Mouse (Mus musculus) lung, postnatal 36 days (tissue): Measurements from ENCODE around the gene Zp2.

ENCODE experiments used
- DNase-seq: peaks from one replicate; pipeline ENCODE4 v3.0.0; 2022; ENCODE audit warnings: mixed read lengths

Zp2 gene

DNA sequence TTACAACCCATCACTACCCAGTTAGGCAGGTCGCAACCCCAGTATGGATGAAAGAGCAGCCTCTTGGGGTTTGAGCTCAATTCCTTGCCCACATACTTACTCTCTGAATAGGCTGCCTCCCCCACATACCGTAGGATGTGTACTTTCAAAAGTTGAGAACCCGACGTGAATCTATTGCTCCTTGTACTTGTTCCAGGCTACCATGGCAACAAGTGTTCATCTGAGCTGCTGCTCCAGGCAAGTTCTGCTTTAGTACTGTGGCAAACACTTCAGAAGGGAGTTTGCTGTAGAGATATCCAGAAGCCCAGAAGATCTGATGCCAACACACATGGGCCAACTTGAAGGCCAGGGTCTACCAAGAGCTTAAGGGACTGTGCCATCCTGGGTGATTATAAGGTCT lies 16.1 kb downstream of the Zp2 start:
- DNase-seq = peak; percentile 79

DNA sequence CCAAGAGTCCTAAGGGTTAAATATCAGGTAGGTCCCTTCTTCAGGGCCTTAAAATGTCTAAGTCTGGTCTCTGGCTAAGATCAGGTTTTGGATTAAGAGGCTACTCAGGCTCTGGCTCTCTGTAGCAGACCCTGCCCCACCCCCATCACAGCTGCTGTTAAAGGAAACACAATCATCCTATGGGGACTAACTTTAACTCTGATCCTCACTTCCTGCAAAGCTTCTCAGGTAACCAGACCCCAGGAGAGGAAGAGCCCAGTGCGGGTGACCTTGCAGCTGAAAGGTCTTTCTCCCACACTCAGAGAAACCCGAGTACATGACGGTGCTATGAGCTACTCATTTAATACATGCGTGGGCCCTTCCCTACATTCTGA lies 17.4 kb downstream of the Zp2 start:
- DNase-seq = no peak

DNA sequence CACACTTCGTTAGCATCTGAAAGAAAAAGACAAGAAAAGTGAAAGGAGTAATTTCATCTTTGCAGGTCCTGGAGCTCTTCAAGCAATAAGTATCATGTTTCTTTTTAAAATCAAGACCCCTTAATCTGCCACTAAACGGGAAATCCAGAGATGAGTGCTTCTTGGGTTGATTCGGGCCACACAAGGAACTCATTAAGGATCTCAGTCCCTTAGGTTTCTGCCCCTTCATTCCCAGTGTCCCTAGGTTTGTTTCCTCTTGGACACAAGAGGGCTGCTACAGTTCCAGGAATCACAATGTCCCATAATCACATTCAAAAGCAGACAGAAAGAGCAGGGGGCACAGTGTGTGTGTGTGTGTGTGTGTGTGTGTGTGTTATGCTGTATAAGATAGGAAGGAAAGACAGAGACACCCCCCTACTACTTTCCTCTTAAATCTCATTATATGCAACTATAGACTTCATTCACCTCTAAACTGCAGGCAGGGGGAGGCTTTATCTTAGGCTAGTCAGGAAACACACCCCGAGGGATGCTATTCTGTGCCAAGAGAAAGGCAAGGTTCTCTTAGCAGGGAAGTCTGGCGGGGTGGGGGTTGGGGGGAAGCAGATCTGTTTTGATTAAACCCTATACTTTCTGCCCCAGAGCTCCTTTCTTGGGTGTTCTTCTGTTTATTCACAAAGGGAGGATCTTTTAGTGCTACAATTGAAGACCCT lies 18.0 kb downstream of the Zp2 start:
- no peak for DNase-seq

DNA sequence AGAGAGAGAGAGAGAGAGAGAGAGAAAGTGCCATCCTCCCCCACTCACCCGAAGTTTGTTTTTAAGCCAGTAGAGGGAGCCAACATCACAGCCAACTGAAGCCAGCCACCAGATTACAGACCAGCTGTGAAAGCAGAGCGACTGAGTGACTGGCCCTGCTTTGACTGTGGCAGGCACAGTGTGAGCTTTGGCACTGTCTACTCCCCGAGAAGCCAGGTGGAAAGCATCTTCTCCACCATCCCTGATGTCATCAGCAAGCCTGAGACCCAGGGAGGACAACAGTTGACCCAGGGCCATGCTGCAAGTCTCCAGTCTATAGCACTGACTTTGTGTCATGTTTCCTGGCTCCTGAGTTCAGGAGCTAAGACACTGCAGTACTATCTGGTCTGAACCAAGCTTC lies 20.2 kb downstream of the Zp2 start:
- peak; percentile 88 for DNase-seq

DNA sequence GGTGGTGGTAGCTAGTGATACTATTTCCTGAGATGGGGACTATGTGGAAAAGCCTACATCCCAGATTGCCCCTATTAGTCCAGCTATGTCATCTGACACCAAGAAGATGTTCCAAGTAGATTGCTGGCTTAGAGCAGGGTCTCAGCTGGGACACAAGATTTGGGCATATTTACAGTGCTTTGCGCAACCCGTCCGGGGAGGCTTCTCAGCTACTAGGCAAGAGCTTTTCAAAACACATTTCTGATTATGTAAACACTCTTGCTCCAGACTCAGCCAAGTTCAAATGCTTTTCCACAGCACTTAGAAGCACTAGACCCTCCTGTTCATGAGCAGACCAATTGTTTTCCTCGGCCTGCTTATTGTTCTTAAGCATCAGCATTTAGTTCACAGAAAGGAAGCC lies 21.3 kb downstream of the Zp2 start:
- peak; percentile 84 for DNase-seq

DNA sequence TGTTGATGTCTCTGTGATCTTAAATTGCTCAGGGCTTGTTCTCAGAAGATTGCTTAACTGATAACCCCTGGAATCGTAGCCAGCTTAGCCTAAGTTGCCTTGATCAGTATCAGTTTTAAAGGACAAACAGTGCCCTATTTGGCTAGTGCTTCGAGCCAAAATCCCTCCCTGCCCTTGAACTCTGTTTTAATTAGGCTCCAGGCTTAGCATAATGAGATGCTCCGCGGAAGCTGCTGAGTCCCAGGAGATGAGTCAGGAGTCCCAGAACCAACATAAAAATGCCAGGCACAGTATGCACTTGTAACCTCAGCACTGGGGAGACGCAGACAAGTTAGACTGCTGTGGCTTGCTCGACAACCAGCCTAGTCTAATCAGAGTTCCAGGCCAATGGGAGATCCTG lies 27.6 kb downstream of the Zp2 start:
- no peak for DNase-seq

DNA sequence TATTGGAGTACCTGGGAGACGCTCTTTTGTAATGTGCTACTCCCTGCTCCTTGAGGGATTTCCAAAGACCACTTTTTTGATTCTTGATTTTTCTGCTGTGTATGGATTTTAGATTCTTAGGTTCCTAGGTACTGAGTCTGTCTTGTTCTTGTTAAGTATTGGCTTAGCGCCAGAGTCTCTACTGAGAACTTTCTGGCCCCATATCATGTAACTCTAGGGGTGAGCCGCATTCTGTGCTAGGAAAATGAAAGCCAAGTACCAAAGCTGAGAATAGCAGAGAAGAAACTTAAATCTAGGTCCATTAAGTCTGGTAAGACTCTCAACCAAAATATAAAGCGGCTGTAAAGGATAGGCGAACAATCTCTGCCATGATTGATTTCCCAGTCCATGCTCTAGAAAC lies 28.1 kb downstream of the Zp2 start:
- no peak for DNase-seq

DNA sequence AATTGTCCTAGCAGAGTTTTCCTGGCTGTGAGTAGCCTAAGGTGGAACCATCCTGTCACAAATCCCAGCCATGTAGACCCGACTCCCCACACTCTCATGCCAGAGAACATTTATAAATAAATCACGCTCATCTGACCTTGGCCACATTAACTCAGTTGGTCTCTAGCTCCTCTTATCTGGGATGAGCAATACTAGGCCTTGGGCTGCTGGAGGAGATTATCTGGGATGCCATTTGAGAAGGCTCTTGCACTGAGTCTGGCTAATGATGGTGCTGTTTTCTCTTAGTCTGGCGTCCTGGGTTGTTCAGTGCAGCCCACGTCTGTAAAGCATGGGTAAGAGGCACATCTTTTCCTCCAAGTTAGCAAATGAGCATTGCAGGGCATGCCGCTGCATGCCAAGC lies 35.4 kb downstream of the Zp2 start:
- DNase-seq = no peak

DNA sequence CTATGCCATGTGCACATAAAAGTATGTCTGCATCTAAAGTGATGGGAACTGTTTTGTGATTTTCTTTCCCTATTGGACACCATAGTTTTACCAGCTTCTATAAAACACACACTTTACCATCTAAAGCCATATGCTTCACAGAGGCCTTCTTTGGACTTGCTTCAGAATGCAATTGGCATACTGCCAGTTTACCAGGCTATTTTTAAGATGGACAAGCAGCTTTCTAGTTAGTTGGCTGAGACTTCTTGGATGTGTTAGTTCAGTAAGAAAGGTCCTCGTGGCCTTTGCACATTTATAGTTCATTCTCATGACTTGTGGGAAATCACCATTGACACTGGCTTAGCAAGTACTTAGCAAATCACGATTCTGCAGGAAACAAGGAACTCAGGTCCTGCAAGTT lies 38.7 kb downstream of the Zp2 start:
- no peak for DNase-seq

DNA sequence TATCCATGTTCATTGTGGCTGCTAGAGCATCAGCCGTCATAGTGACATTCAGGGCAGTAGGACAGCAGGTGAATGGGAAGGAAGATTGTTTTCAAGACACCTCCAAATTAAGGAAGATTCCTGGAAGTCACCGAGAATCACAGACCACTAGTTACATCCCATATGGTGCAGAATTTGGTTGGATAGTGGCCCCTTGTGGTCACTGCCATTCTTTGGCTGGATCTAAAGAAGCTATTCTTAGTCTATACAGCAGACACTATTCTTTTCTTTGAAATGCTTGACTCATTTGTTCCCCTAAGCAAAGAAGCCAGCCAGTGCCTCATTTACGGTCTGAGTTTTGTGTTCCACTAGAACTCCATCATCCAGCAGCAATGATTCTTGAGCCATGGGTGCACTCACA lies 40.1 kb downstream of the Zp2 start:
- DNase-seq = no peak

DNA sequence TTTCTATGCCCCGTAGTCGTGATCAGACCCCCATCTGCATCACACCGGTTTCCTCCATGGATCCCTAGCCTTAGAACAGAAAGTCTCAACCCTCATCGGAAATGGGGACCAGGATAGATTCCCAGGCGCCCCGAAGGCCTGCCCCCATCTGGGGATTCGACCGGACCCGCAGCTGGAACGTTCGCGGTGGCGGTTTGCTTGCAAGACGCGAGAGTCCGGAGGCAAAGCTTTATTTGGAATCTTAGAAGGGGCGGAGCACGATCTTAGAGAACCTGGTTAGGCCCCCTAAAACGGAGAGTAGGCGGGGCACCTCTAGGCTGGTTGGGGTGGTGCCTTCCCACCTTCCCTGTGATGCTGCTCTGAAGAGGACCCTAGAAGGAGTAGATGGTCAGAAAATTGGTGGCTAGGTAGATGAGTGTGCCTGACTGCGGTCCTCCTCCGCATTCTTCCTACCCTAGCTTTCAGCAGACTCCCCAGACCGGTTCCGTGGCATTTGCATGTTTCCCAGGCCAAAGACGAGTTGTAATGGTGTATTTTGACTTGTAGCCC lies 42.0 kb downstream of the Zp2 start:
- peak; percentile 72 for DNase-seq

DNA sequence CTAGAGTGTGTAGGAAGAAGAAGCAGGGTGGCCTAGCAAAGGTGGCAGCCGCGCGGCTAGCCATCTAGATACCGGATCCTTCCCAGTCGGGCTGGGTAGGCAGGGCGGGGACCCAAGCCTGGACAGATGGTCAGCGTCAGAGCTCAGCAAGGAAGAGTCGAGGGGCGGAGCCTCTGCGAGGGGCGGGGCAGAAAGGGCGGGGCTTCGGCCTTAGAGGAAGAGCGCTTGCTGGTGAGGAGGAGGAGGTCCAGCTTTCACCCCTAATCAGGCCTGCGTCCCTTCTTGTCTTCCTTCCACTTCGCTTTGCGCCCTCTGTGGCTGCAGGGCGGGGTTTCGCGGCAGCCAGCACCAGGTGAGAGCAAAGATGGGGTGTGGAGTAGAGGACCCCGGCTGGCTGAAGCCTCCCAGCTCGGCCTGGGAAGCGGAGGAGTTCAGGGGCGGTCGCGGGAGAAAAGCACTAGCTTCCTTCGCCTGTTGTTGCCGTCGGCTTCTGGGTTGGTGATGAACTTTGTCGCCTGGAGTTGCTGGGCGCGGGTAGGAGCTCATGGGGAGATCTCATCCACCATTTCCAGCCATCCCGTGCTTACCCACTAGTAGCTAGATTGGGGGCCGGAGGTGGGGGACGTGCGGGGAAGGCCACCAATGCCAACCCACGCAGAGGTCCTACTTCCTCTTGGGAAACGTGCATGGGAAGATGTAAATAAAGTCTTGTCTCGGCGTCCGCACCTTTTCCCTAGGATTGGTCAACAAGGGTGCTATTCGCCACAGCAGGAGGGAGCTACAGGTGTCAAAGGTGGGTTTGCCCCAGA lies 42.7 kb downstream of the Zp2 start, which contains the start of gene Tmem159:
TSS of gene Tmem159 (plus strand) at position 190 of the 809 bp plus-strand sequence.
- peak; percentile 97 for DNase-seq

DNA sequence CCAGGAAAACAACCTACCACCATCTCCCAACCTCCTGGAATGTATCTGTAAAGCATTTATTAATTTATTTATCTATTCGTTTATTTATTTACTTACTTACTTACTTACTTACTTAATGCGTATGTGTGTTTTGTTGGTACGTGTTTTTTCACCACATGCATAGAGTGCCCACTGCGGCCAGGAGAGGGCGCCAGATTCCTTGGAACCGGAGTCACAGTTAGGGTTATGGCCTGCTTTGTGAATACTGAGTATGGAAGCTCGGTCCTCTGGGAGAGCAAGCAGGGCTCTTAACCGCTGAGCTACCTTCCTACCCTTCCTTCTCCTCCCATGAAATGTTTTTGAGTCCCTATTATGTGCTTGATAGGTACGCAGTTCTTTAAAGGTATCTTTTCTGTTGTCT lies 46.7 kb downstream of the Zp2 start:
- DNase-seq = peak; percentile 93

DNA sequence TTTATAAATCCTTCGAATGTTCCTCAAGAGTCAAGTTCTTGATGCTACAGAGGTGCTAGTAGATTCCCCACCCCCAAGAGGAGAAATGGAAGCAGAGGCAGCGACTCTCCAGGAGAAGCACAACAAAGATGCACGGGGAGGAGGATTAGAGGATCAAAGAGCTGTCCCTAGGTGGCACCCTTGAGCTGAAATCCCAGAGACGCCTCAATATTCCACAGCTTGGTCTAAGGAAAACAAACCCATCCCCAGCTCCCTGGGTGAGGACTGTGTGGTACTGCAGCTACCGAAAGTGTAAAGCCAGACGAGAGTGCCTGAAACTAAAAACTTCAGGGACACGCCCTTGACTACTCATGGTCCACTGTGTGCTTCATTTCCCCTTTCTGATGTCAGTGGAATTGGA lies 47.2 kb downstream of the Zp2 start:
- peak; percentile 87 for DNase-seq

DNA sequence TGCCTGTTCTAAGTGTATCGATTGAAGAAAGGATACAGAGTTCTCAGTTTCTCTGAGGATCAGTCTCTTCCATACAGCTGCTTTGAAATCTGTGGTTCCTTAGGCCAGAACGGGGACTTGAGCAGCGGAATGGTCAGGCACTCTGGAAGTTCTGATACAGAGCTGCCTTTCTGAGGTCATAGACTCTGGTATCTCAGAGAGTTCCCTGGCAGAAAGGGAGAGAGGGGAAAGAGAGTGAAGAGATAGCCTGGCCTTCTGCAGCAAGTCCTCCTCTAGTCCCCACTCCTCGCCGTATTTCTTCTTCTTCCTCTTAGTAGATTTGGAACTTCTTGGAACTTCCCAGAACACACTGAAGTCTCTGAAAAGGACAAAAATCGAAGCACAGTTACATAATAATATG lies 49.9 kb downstream of the Zp2 start, which contains the start of gene Dnah3:
TSS of gene Dnah3 (minus strand) at position 101 of the 400 bp plus-strand sequence.
- DNase-seq = no peak

DNA sequence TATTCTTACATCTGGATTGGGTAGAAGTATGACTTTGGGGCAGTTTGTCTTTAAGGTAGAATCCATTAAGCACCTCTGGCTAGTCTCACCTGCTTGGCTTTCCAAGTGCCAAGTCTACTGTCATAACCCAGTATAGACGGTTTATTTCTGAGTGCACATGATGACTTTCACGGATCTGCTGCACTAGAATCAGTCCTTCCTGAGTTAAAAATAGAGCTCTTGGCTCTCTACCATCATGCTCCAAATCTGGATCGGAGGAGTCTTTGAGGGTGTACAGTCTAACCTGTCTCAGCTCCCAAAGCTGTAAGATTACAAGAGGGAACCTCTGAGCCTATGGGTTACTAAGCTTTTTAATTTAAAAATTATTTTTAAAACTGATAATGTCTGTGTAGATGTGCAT lies 50.9 kb downstream of the Zp2 start:
- no peak for DNase-seq

DNA sequence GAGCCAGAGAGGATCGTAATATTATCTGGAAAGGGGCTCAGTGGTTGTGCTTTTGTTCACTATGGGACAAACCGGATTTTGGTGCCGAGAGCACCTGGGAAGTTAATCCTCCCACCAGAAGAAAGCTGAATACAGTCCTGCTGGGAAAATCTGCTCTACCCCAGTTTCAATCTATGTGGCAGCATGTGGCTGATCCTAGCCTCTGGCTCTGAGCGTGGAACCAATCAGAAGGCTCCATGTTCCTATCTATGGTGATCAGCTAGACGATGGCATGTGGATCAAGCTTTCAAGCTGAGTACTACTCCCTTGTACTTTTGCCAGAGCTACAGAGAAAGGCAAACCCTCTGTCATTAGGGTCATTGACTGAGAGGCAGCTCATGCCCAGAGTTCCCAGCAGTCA lies 52.1 kb downstream of the Zp2 start:
- DNase-seq = no peak

DNA sequence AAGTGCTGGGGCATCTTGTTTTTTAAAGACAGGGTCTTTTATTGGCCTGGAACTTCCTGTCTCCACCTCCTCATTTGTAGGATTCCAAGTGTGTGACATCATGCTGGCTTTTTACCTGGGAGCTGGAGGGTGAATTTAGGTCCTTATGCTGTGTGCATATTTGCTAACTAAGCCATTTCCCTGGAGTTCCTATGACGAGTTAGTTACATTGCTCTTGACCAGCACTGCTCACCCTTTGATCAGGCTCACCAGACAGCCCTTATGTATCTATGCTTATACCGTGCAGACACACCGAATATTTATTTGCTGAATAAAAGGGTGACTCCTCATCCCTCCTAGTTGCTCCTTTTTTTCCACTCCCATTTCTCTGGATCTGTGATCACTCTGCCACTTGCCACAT lies 64.9 kb downstream of the Zp2 start:
- DNase-seq = no peak
